Mouse (Mus musculus) hindlimb bud, embryonic 11.5 days (tissue): Measurements from ENCODE around the gene Atxn7l1.
A peak's percentile ranks its signal among the peaks of the same experiment; 100 is the strongest.

Source experiments
- DNase-seq: peaks from one replicate; pipeline ENCODE4 v3.0.0-alpha.2; 2012; ENCODE audit warnings: low read depth, low spot score; ENCODE audit errors: extremely low spot score

Atxn7l1 gene

DNA sequence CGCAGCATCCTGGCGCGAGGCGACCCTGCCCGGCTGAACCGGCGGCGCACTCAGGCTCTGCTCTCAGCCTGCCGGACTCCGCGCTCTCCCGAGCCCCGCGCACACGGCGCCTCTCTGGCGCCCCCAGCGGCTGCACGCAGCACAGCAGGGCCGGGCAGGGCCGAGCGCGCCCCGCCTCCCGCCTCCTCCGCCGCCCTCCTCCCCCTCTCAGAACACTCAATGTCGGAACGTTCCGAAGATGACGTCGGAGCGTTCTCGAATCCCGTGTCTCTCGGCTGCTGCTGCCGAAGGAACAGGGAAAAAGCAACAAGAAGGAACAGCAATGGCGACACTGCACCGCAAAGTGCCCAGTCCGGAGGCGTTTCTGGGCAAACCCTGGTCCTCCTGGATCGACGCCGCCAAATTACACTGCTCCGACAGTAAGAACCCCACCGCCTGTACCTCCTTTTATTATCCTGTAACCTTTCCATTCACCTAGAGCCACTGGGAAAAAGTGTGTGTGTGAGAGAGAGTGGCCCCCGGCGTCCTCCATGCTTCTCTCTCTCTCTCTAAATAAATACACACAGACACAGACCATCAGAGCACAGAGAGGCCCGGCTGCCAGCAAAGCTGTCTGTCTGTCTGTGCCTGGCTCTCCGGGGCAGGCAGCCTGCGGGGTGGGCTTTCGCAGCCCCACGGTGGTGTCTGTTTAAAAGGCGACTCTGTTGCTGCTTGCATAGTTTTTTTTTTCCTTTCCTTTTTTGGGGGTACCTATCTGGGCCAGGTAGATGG lies at the start of gene Atxn7l1:
TSS of gene Atxn7l1 (plus strand) at position 197 of the 771 bp plus-strand sequence.
- DNase-seq: peak; percentile 76

GRCm38 (mm10) chr12:33101627-33102026 lies 45.9 kb upstream of the Atxn7l1 start:
- no peak for DNase-seq

DNA sequence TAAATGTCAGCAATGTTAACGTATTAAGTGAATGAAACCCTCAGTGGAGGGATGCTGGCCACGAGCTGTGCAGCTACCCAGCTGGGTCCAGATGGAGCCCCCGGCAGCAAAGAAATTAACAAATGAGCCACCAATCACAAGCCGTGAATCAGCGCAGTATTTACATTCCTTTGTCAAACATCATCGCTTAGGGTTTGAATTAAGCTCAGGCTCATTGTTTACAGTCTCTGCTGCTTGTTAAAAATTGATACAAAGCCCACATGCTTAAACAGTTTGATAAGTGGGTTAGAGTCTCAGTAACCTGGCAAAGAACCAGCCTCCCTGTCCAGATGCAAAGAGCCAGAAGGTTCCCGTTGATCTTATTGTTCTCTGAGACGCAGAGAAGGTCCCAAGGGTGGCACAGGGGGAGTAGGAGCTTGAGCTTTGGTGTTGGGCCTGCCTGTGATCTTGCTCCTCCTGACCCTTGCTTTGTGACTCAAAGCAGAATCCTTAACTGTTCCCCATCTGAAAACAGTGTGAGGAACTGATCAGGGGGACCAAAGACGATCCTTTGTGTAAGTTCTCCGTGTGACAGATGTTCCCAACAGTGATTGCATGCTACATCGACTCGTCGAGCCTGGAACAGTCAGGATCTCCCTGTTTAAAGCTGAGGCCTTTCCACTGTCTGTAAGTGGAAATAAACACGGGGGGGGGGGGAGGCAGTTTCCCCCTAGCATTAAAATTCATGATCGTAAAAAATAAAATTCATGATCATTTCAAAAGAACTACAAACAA lies 45.0 kb upstream of the Atxn7l1 start:
- DNase-seq: no peak

- DNase-seq: no peak
Measured at GRCm38 (mm10) chr12:33105724-33106123, 41.8 kb upstream of the Atxn7l1 start.

DNA sequence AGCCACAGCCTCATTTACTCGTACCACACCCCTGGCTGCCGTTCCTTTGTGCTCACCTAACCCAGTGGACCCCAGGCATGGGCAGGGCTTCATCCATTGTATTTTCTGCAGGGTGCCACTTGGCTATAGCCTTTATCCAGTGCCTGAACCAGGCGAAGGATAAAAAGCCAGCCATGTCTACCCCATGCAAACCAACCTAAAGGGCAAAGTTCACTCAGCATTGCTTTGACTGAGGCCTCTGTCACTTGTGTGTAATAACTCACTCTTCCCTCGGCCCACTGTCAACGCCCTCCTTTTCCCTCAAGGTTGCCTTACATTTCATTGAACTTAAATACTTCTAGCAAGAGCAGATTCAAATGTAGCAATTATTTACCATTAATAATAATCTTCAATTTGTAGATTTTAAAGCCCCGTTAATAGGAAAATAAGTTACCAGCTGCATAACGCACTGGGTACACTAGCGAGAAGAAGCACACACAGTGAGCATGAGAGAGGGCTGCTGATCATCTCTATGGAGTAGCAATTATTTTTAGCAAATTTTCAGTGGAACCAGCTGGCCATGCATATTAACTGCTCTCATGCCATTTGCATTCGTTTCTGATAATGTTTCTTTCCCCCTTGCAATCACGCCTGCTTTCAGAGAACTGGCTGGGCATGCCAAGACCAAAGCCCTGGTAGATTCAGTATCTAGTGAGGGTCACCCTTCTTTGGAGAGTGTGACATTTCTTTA lies 40.9 kb upstream of the Atxn7l1 start:
- no peak for DNase-seq

- DNase-seq: no peak
Measured at GRCm38 (mm10) chr12:33109531-33109930, 38.0 kb upstream of the Atxn7l1 start.

DNA sequence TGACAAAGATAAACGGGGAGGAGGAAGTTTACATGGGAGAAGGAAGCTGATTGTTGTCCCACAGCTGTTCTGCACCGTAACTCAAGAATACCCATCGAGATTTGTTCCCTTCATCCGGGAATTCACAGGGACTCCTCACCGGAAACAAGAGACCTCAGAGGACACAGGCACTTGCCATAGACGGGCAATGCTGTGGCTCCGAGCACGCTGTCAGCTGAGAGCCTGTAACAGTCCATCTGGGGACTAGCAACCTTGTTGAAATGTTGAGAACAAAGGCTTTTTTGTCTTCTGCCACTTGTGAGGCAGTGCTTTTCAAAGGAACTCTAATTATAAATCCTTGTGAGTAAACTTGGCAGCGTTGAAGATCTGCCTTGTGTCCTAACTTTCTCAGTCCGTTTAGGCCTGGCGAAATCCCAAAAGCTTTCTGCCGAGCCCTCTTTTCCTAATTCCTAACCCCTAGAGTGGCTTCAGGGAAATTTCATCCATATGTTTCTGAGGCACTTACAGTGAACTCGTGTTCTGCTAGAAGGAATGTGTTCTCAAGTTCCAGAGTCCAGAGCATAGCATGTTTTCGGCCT lies 36.5 kb upstream of the Atxn7l1 start:
- DNase-seq: no peak

GRCm38 (mm10) chr12:33118624-33119301 lies 28.7 kb upstream of the Atxn7l1 start:
- DNase-seq: no peak

GRCm38 (mm10) chr12:33125594-33126227 lies 21.8 kb upstream of the Atxn7l1 start:
- no peak for DNase-seq

DNA sequence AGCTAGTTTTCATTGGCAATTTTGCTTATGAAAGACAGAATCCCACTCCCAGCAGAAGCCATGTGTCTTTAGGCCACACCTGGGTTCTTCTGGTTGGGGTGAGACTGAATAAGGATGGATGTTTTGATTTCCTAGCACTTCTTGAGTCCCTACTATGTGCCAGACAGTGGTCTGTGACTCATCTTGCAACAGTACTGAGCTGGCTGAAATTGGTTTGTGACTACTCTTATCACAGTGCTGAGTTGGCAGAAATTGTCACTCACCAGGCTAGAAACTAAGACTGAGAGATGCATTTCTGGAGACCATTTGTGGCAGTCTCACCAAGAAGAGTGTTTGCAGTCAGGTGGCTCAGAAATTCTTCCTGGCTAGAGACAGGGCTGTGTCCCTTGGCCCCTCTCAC lies 21.2 kb upstream of the Atxn7l1 start:
- no peak for DNase-seq

GRCm38 (mm10) chr12:33128121-33128520 lies 19.4 kb upstream of the Atxn7l1 start:
- no peak for DNase-seq

- no peak for DNase-seq
Measured at GRCm38 (mm10) chr12:33128702-33129101, 18.8 kb upstream of the Atxn7l1 start.

DNA sequence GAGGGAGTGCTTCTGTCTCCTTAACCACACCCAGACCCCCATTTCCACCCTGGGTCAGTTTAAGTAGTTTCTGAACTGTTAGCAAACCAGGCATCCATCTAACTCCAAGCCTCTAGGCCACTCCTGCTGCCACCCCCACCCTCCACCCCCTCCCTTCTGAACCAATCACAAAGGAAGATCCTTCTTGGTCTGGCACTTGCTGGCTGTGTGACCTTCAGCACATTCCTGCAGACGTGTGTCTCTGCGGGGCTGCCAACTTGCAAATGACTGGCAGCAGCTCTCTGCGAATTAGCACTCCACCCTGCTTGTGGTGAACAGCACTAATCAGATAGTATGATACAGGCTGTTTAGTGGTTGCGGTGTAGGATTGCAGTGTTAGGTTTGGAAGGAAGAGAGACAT lies 18.1 kb upstream of the Atxn7l1 start:
- no peak for DNase-seq

DNA sequence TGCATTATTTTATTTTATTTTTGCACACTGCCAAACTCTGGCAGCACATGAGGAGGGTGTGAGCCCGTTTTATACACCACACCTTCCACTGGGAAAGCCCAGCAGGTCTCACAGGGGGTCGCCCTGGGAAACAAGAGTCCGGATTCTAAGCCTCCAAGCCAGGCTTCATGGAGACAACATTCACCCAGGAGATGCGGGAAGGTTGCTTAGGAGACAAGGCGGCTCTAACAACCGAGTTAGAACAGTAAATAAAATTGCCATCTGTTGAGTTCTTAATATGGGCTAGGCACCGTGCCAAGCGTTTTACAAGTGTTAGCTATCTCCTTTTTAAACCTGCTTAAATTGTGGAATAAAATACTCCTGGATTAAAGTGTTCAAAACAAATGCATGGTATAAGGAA lies 17.1 kb upstream of the Atxn7l1 start:
- no peak for DNase-seq

DNA sequence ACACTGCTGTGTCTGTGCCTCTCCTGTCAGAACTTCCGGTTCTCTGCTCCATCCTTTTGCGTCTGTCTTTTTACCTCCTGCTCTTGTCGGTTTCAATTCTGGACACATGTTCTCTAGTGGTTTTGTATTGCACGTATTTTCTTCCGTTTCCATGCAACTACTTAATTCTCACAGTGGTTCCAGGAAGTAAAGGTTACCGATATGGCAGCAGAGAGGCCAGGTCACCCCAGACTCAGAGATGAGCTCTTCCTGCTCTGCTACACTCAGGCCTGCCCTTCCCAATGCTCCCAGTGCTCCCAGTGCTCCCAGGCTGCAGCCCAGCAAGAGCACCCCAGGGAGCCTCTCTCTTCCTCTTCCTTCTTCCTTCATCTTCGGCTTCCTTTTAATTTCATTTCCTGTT lies 15.7 kb upstream of the Atxn7l1 start:
- no peak for DNase-seq

- no peak for DNase-seq
Measured at GRCm38 (mm10) chr12:33137857-33138256, 9.6 kb upstream of the Atxn7l1 start.

GRCm38 (mm10) chr12:33139083-33139482 lies 8.4 kb upstream of the Atxn7l1 start:
- no peak for DNase-seq

GRCm38 (mm10) chr12:33144456-33144855 lies 3.0 kb upstream of the Atxn7l1 start:
- DNase-seq: no peak

- DNase-seq: no peak
Measured at GRCm38 (mm10) chr12:33146622-33147433, 665 bp upstream of the Atxn7l1 start.
